Mouse (Mus musculus) thymus, adult 2 months (tissue): ENCODE data around the gene G0s2. TPM values are rescaled to one million over a fixed set of nuclear protein-coding genes. Genes with fewer than 3 reads are reported as not detected.
A peak's percentile ranks its signal among the peaks of the same experiment; 100 is the strongest.

ENCODE experiments used
- DNase-seq: peaks from one replicate; pipeline ENCODE4 v3.0.0; 2021
- H3K27ac ChIP-seq: fragments of 200-500 bp; 2 replicates; pipeline ENCODE4 v1.5.1; 2012; ENCODE audit warnings: low read length, control low read depth; ENCODE audit not compliant: control insufficient read depth, insufficient read depth
- H3K27me3 ChIP-seq: fragments of 200-500 bp; 2 replicates; pipeline ENCODE4 v1.6.1; 2012; ENCODE audit warnings: mild to moderate bottlenecking, low read length, moderate library complexity, mixed read lengths; ENCODE audit not compliant: control insufficient read depth, insufficient read depth
- H3K36me3 ChIP-seq: fragments of 200-500 bp; 2 replicates; pipeline ENCODE4 v1.6.1; 2012; ENCODE audit warnings: mild to moderate bottlenecking, low read length, moderate library complexity; ENCODE audit not compliant: control insufficient read depth, insufficient read depth
- H3K4me1 ChIP-seq: fragments of 200-500 bp; replicated peaks from 2 replicates; pipeline ENCODE4 v1.6.1; 2012; ENCODE audit warnings: low read length; ENCODE audit not compliant: control insufficient read depth, insufficient read depth
- H3K4me3 ChIP-seq: fragments of 200-500 bp; 2 replicates; pipeline ENCODE4 v1.5.1; 2012; ENCODE audit warnings: mild to moderate bottlenecking, low read length, control low read depth, moderate library complexity; ENCODE audit not compliant: control insufficient read depth, insufficient read depth
- CTCF ChIP-seq: fragments of 200-500 bp; IDR thresholded peaks from 2 replicates; pipeline ENCODE4 v1.5.1; 2012; ENCODE audit warnings: mild to moderate bottlenecking, control low read depth, low read length, moderate library complexity, borderline replicate concordance; ENCODE audit not compliant: control insufficient read depth, poor library complexity, insufficient read depth; ENCODE audit errors: extremely low read depth
- POLR2A ChIP-seq: fragments of 200-500 bp; IDR thresholded peaks from 2 replicates; pipeline ENCODE4 v1.6.1; 2012; ENCODE audit warnings: mild to moderate bottlenecking, low read length, control low read depth, moderate library complexity; ENCODE audit not compliant: control insufficient read depth, poor library complexity, insufficient read depth; ENCODE audit errors: extremely low read depth
- WGBS: fragments of 180-500 bp; shearing (Covaris S2); methylation state at CpG from one replicate; pipeline ENCODE4 v1.1.7; 2018; 5-methylcytosine and 5-hydroxymethylcytosine counted together
- polyA plus RNA-seq: library from polyadenylated mRNA; depleted of rRNA; stranded (reverse); fragments of >200 nt; gene quantifications from 2 replicates; pipeline ENCODE4 v1.2.3, GENCODE M21; 2012

Gene G0s2
- polyA plus RNA-seq, 1 experiment = 61.6 TPM

DNA sequence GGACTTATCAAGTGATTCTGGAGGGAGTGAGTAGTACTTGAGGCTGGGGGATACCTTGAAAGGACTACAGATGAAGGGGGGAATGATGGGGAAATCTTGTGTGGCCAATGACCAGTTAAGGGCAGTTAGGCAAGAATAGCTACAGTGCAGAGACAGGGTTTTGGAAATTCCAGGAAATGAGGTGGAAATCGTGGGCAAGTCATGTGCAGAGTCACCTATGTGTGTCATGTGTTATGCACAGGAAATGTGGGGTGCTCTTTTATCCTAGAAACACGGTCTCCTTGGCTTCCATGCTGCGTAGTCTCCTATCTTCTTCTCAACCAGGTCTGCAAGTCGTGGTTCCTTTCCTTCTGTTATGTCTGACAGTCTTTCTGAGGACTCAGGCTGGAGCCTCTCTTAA lies 6.5 kb upstream of the G0s2 start:
- H3K27ac ChIP-seq = no peak overlapping the region
- no peaks in the 10 kb centered on the region for H3K27me3 ChIP-seq
- no peak for DNase-seq
- no peak overlapping the region for H3K4me3 ChIP-seq
- no peaks in the 10 kb centered on the region for H3K36me3 ChIP-seq
- H3K4me1 ChIP-seq = peaks cover 19% of the 10 kb centered on the region
- TF ChIP-seq CTCF (no peak), POLR2A (no peak)
- WGBS = 29% methylated on average over 4 of the region's 4 CpGs

GRCm38 (mm10) chr1:193278414-193279045 lies 5.5 kb upstream of the G0s2 start:
- WGBS = 91% methylated on average over 6 of the region's 6 CpGs
- no peak overlapping the region for H3K4me3 ChIP-seq
- TF ChIP-seq CTCF (no peak), POLR2A (no peak)
- peaks cover 15% of the 10 kb centered on the region for H3K4me1 ChIP-seq
- no peak for DNase-seq
- H3K27me3 ChIP-seq = no peaks in the 10 kb centered on the region
- H3K36me3 ChIP-seq = no peaks in the 10 kb centered on the region
- H3K27ac ChIP-seq = no peak overlapping the region

DNA sequence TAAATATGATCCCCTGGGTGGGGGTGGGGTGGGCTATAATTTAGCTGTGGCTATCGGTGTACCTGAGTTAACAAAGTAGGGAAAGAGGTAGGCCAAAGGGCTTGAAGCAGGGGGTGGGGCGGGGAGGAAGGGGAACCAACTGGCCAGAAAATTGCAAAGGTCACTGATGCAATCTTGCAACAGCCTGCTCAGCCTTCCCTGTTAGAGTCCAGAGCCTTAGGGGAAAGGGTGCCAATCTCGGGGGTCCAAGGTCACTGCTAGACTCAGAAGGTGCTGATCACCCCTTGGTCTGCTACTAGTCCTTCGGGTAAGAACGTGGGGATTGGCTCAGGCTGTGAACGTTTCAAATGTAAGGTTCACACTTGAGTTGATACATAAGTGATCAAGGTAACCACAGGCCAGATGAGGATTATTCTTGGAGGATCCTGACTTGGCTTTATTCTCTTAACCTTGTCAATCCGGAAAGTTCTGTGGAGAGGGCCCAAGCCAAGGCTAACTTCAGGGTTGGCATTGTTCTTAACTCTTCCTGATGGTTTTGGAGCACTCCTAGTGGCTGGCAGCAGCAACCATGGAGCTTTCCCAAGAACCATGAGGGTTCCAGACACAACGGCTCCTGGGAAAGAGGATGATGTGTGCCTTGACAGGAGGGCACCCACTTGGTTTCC lies 1.5 kb upstream of the G0s2 start:
- no peaks in the 10 kb centered on the region for H3K27me3 ChIP-seq
- H3K4me3 ChIP-seq = no peak overlapping the region
- 89% methylated on average over 8 of the region's 8 CpGs for WGBS
- H3K27ac ChIP-seq = no peak overlapping the region
- H3K4me1 ChIP-seq = peaks cover 25% of the 10 kb centered on the region
- DNase-seq = no peak
- no peak for TF ChIP-seq CTCF
- no peaks in the 10 kb centered on the region for H3K36me3 ChIP-seq

DNA sequence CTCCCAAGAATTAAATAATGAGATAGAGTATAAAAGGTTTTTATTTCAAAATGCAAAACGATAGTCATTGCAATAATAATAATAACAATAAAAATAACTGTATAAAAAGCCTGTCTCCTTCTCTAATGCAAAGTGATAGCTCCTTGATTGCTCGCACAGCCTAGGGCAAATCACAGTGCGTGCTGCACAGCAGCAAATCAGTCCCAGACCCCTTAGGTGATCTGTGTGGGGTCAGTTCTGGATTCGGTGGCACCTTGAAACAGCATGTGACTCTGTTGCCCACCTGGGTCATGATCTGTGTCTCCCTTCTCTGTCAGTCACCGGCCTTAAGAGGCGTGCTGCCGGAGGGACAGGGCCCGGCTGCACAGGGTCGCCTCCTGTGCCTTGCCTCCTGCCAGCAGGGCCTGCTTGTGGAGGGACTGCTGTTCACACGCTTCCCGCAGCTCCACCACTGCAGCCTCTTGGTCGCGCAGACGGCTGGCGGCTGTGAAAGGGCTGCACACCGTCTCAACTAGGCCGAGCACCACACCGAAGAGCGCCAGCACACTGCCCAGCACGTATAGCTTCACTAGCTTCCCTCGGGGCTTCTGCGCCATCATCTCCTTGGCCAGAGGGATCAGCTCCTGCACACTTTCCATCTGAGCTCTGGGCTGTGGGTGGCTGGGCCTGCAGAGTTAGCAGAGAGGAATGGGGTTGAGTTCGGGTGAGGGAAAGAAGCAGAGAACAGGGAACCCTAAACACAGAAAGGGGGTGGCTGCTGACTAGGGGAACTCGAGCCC lies 691 bp downstream of the G0s2 start:
- TF ChIP-seq POLR2A (peak; percentile 29; the same call in 1 of the 2 replicates), CTCF (no peak)
- Histone ChIP-seq H3K27ac (0 out of 2 replicates have a peak overlapping the region, but pooled peaks have one; percentile 2), H3K27me3 (no peaks in the 10 kb centered on the region), H3K36me3 (no peaks in the 10 kb centered on the region), H3K4me1 (peaks cover 20% of the 10 kb centered on the region), H3K4me3 (peak overlapping the region; percentile 40)
- WGBS = 75% methylated on average over 24 of the region's 24 CpGs
- DNase-seq = no peak

- H3K36me3 ChIP-seq = no peaks in the 10 kb centered on the region
- peaks cover 20% of the 10 kb centered on the region for H3K4me1 ChIP-seq
- 57% methylated on average over 6 of the region's 6 CpGs for WGBS
- no peak for DNase-seq
- no peak overlapping the region for H3K4me3 ChIP-seq
- H3K27ac ChIP-seq = no peak overlapping the region
- H3K27me3 ChIP-seq = no peaks in the 10 kb centered on the region
- TF ChIP-seq POLR2A (no peak), CTCF (no peak)
These were observed 1.9 kb downstream of the G0s2 start for GRCm38 (mm10) chr1:193270965-193271763.

DNA sequence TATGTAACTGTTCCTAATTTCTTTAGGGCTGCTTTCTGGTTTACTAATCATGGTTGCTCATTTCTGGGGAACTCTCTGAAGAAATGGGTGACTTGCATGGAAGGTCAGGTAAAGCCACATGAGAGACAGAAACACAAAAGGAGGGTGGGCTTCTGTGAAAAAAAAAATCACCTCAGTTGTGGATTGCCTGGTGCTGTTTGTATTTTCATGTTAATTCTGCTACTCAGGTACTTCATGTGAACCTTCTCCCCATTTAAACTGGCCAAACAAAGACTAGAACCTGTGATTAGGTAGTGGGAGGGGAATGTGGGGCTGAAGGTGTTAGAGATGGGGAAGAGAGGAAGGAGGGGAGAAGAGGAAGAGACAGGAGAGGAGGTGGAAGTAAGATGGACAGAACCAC lies 7.3 kb downstream of the G0s2 start:
- TF ChIP-seq POLR2A (no peak), CTCF (no peak)
- Histone ChIP-seq H3K27ac (no peak overlapping the region), H3K4me1 (peaks cover 18% of the 10 kb centered on the region), H3K27me3 (no peaks in the 10 kb centered on the region), H3K4me3 (no peak overlapping the region), H3K36me3 (no peaks in the 10 kb centered on the region)
- DNase-seq = no peak
